Mouse (Mus musculus) heart, postnatal 4 days (tissue): ENCODE measurements around the gene Prss41. TPM values are rescaled to one million over a fixed set of nuclear protein-coding genes. Genes with fewer than 3 reads are reported as not detected.
"Not testable (repeated sequence)": the region's sequence is repeated elsewhere in the genome, so short reads cannot be mapped to it uniquely, and the experiment has no call there.

Source experiments
- DNase-seq: peaks from one replicate; pipeline ENCODE4 v3.0.0; 2021
- total RNA-seq, 2 experiments: library from RNA; stranded (reverse); gene quantifications; 2 replicates each; pipeline ENCODE4 v1.2.3; 2021

Prss41 gene
- total RNA-seq = not detected

DNA sequence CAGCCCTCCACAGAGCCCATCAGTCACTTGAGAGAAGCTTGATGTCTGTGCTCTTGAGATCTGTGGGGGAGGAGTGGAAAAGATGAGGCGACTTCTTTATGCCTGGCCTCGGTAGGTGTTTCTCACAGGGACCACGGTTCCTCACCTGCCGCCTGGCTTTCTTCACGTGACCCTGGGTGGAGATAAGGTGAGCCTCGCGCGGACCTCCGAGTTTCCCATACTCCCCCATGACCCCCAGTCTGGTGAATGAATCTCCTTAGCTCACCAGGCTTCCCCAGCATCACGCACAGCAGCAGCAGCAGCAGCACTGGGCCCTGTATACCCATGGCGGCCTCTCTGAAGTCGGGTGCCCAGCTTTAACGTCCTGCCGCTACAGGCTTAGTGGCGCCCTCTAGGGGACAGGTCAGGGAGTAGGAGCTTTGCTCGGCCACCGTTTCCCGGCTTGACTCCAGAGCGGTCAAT is at the start of gene Prss41, which contains the start of gene Prss32:
TSS of gene Prss41 (minus strand) at position 361 of the 462 bp plus-strand sequence.
TSS of gene Prss32 (plus strand) at position 44 of the 462 bp plus-strand sequence.
- DNase-seq = peak; percentile 55

DNA sequence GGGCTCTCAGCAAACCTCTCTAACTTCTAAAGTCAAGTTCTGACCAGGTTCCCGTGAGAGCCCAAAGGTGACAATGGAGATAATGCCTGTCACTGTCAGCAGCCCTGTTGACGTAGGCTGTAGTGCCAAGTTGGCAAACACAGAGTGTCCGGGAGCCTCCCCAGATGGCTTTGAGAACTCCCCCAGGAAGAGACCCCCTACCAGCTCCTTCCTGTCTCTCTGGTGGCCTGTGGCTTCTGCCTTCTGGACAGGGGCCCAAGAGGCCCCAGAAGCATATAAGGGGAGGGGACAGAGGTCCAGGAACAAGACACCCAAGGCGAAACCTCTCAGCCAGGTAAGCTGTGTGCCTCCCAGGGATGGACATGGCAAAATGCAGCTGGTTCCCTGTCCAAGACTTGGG is 36.6 kb upstream of the Prss41 start, which contains the start of the genes Dcpp1 and Dcpp2:
TSS of gene Dcpp1 (plus strand) at position 301 of the 400 bp plus-strand sequence.
TSS of gene Dcpp2 (plus strand) at position 305 of the 400 bp plus-strand sequence.
- DNase-seq = not testable (repeated sequence)

- DNase-seq = no peak
Observed at GRCm38 (mm10) chr17:23877166-23877565, 33.2 kb upstream of the Prss41 start.

DNA sequence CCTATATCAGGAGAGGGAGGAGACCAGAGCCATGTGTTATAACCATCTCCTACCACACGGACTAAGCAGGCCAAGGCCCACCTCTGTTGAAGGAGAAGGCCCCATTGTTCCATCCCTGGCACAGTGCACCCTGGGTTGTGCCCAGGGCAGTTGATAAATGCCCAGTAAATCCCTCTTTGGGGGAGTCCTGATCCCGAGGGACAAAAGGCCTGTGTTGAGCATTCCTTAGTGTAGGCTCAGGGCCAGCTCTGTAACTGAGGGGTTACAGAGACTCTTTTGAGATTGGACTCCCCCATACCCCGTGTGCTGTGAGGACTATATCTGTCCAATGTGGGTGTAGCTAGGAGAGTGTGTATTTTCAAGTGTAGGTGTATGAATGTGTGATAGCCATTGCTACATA is 32.8 kb upstream of the Prss41 start:
- no peak for DNase-seq

DNA sequence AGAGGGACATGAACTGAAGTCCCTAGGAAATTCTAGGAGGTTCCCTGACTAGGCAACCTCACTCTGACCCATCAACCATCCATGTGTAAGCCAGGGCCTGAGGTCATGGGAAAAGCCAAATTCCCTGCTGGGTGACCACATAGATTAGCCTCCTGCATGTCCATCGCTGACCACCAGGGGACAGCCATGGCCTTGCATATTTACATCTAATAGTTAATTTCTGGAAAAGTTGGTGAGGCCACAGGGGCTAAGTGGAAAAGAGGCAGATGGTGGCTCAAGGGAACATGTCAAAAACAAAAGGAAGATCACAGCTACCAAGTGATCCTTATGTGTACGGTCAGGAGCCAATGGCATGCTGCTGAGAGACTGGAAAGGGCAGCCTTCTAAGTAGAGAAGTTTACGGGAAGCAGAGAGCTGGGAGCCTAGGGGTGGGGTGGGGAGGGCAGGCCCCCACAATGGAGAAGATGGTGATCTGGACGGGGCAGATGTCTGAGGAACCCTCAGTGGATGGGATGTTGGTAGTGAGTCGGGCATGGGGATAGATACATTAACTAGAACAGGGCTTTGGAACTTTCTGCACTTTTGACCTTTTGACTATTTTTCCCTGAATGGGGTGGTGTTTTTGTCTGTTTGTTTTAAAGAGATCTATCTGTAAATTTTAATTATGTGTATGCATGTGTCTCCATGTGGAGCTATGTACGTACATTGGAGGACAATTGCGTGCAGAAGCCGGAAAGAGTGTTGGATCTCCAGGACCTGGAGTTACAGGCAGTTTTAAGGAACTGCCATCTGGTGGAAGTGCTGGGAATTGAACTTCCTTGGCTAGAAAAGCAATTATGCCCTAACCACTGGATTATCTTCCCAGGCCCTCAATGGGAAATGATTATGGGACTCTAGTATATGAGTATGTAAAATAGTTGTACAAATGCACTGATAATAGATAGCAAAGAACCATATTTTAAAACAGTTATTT is 30.2 kb upstream of the Prss41 start:
- peak; percentile 74 for DNase-seq

- no peak for DNase-seq
Observed at GRCm38 (mm10) chr17:23868513-23868912, 24.5 kb upstream of the Prss41 start.

DNA sequence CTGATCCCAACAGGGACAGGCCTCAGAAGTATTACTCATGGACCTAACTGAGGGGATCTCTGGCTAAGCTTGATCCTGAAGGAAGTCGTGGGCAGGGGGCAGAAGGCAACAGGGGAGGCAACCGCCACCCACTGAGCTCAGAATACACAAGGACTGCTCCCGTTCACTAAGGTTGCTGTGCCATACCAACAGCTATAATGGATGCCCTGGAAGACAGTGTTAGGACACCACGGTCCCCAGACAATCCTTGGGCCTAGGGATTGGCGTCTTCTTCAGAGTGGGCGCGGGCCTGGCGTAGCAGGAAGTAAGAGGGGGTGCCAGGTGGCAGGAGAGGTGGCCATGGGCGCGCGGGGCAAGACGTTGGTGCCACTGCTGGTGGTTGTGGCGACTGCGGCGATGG is 23.8 kb upstream of the Prss41 start, which contains the start of gene Prss21:
TSS of gene Prss21 (plus strand) at position 301 of the 400 bp plus-strand sequence.
- DNase-seq = no peak

DNA sequence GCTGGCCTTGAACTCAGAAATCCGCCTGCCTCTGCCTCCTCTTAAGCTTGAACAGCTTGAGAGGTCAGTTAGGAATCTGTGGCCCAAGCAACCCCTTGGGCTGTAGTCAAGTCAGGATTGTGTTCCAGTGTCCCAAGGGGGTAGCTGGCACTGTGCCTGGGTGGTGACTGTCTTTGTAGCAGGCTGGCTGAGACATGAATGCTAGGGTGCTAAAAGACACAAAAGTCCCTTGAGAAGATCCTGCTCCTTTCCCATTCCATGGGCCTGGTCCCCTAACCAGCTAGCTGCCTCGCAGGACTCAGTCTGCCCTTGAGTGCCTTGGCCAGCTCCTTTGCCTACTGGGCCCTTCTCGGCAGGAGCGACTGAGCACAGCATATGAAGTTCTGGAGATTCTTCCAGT is 19.0 kb upstream of the Prss41 start:
- no peak for DNase-seq

- no peak for DNase-seq
Observed at GRCm38 (mm10) chr17:23857913-23858312, 13.9 kb upstream of the Prss41 start.

- no peak for DNase-seq
Observed at GRCm38 (mm10) chr17:23857193-23857592, 13.2 kb upstream of the Prss41 start.

DNA sequence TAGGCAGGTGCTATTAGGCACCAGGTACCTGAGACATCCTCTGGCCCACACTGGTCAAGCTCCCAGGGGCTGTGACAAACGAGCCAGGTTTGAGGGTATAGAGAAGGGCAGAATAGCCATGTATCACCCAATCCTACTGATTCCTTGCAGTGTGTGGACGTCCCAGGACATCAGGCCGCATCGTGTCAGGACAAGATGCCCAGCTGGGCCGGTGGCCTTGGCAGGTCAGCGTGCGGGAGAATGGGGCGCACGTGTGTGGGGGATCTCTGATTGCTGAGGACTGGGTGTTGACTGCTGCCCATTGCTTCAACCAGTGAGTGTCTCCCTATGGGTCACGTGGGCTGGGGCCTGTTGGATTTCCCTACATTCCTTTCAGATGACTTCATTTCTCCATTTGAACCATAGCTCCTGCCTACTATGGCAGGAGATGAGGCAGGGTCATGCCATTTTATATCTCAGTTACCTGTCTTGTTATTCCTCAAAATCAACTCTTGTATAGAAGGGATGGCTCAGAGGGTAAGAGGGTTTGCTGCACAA is 10.3 kb upstream of the Prss41 start:
- no peak for DNase-seq

DNA sequence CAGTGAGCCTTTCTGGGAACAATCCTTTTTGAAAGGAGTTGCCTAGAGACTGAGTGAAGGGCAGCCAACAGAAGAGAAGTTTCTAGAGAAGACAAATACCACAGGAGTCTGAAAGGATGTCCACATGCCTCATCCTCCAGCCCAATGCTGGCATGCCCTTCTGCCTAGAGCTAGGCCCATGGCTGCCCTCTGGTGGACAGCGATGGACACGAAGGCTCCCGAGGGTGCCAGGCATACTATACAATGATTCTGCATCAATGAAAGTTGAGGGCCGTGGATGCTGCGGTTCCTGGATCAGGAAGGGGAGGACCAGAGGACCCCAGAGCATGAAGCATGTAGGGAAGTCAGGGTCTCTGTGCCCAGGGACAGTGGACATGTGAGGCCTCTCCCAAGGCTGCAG is 9.3 kb upstream of the Prss41 start:
- DNase-seq = peak; percentile 67

DNA sequence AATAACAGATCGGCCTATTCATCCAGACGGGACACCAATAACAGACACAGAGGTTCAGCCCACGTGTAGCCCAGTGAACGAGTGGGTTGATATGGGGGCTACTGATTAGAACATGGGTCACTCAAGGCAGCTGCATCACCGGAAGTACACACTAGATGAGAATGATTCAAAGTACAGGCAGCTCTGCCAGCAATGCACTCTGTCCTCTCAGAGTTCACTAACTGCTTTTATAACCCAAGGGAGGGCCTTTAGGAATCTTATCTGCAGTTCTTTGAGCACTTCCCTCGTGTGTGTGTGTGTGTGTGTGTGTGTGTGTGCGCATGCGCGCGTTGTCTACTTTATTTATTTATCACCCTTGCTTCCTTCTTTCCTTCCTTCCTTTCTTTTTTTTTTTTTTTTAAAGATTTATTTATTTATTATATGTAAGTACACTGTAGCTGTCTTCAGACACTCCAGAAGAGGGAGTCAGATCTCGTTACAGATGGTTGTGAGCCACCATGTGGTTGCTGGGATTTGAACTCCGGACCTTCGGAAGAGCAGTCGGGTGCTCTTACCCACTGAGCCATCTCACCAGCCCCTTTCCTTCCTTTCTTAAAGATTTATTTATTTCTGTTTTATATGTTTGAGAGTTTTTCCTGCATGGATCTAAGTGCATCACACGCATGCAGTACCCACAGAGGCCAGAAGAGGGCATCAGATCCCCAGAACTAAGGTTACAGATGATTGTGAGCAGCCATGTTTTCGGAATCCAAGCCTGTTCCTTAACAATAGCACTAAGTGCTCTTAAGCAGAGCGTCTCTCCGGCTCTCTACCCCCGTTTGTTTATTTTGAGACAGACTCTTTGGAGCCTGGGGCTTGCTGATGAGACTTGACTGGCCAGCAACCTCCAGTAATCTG is 7.1 kb upstream of the Prss41 start:
- peak; percentile 81 for DNase-seq

GRCm38 (mm10) chr17:23850028-23850427 is 6.1 kb upstream of the Prss41 start:
- DNase-seq = no peak

- DNase-seq = peak; percentile 20
Observed at GRCm38 (mm10) chr17:23843141-23843811, 696 bp downstream of the Prss41 start.

DNA sequence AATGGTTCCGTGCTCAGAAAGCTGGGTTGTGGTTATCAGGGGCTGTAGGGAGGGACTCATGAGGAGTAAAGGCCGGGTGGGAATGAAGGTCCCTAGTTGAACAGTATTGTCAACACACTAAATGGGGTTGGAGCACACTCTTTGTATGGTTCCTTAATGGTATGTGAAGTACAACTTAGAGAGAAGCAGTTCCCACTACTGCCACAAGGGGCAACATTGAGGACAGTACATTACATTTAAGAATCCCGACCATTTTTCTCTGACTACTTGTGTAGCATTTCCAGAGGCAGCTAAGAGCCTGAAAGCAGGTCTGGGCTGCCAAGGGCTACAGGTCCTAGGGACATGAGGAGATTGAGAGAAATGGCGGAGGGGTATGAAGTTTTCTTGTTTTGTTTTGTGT is 2.8 kb downstream of the Prss41 start:
- peak; percentile 71 for DNase-seq

GRCm38 (mm10) chr17:23836006-23836575 is 7.9 kb downstream of the Prss41 start, which contains the start of gene Prss33:
Gene Prss33 (minus strand): TSS chr17:23836056.
- no peak for DNase-seq

DNA sequence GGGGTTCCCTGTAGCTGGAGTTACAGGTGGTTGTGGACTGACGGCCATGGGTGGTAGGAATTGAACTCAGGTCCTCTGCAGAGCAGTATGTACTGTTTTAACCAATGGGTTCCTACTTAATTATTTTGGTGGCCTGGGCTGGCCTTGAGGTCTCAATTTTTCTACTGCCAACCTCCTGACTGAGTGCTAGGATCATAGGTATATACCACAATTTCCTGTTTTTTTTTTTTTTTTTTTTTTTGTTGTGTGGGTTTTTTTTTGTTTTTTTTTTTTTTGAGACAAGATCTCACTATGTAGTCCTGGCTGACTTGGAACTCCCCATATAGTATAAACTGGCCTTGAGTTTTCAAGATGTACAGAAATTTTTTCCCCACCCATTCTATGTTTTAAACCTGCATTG is 12.8 kb downstream of the Prss41 start:
- DNase-seq = no peak

GRCm38 (mm10) chr17:23829064-23829619 is 14.8 kb downstream of the Prss41 start, which contains the start of gene Elob:
Gene Elob (minus strand): TSS chr17:23829136.
- peak; percentile 85 for DNase-seq

GRCm38 (mm10) chr17:23828271-23829001 is 15.5 kb downstream of the Prss41 start:
- peak; percentile 60 for DNase-seq
